Comparison of ENCODE assay signal across 25 mouse cellular contexts in genomic region chr6:16312915-16313314, GRCm38 (mm10).
DNase-seq lines count a peak whose midpoint lies in the region; ATAC-seq and TF ChIP-seq lines count a peak whose summit lies in the region.
"Had no signal": no experiment of that assay in that cellular context is flagged by ENCODE, and none has a peak within 500 bp of the region (broad histone marks: within the 10 kb centered on the region; RNA-seq: fewer than 3 reads in every experiment).

No protein-coding gene starts in this region.

- no peak overlapping the region for H3K4me2 ChIP-seq in kidney, embryonic 14.5 days (replicated peaks; ENCODE audit: low read depth, low read length)
- H3K4me2 ChIP-seq in limb, embryonic 14.5 days (replicated peaks; ENCODE audit: low read depth, low read length, severe bottlenecking) = no peak overlapping the region
- H3K4me2 ChIP-seq: embryonic facial prominence, embryonic 13.5 days; heart, embryonic 12.5 days; heart, embryonic 15.5 days; hindbrain, embryonic 13.5 days had no signal

- no peaks in the 10 kb centered on the region for H3K27me3 ChIP-seq in kidney, embryonic 14.5 days (ENCODE audit: control insufficient read depth, insufficient read depth, low read length)
- no peaks in the 10 kb centered on the region for H3K27me3 ChIP-seq in limb, embryonic 14.5 days (ENCODE audit: control insufficient read depth, insufficient read depth, low read length)
- H3K27me3 ChIP-seq in limb, embryonic 10.5 days (ENCODE audit: low read depth, poor library complexity, severe bottlenecking) = 0 out of 2 replicates have a peak, but pooled peaks cover 10% of the 10 kb centered on the region
- H3K27me3 ChIP-seq: heart, embryonic 12.5 days; heart, embryonic 15.5 days; hindbrain, embryonic 13.5 days had no signal

- H3K27ac ChIP-seq in kidney, embryonic 14.5 days (ENCODE audit: low read depth, low read length) = no peak overlapping the region
- H3K27ac ChIP-seq in limb, embryonic 14.5 days (replicated peaks; ENCODE audit: low read depth, low read length) = no peak overlapping the region
- no peak overlapping the region for H3K27ac ChIP-seq in limb, embryonic 10.5 days
- H3K27ac ChIP-seq: embryonic facial prominence, embryonic 13.5 days; heart, embryonic 15.5 days; hindbrain, embryonic 10.5 days; hindbrain, embryonic 13.5 days had no signal

- no peak for TF ChIP-seq CTCF in brain, embryonic 14.5 days (IDR thresholded peaks at IDR 0.05; ENCODE audit: borderline replicate concordance, extremely low read depth, insufficient read depth, insufficient read length)

- intact Hi-C loops in left cerebral cortex, postnatal 4 days (cut with DNase I) = loop anchor here (10.0 kb wide), 1 partner anchor 1418 kb away; no protein-coding TSS in a partner anchor

- H3K4me3 ChIP-seq in kidney, embryonic 14.5 days (ENCODE audit: low read length) = no peak overlapping the region
- H3K4me3 ChIP-seq in limb, embryonic 14.5 days (replicated peaks; ENCODE audit: low read length) = no peak overlapping the region
- no peak overlapping the region for H3K4me3 ChIP-seq in limb, embryonic 10.5 days
- H3K4me3 ChIP-seq: embryonic facial prominence, embryonic 13.5 days; heart, embryonic 12.5 days; heart, embryonic 15.5 days; hindbrain, embryonic 10.5 days; hindbrain, embryonic 13.5 days had no signal

- no peaks in the 10 kb centered on the region for H3K36me3 ChIP-seq in kidney, embryonic 14.5 days (ENCODE audit: control insufficient read depth, insufficient read depth, low read length)
- H3K36me3 ChIP-seq in limb, embryonic 14.5 days (ENCODE audit: control insufficient read depth, insufficient read depth, low read length) = no peaks in the 10 kb centered on the region
- H3K36me3 ChIP-seq in limb, embryonic 10.5 days = no peaks in the 10 kb centered on the region
- H3K36me3 ChIP-seq: embryonic facial prominence, embryonic 13.5 days; heart, embryonic 12.5 days; heart, embryonic 15.5 days; hindbrain, embryonic 10.5 days; hindbrain, embryonic 13.5 days had no signal

- H3K9ac ChIP-seq in kidney, embryonic 14.5 days (ENCODE audit: low read depth, low read length) = no peak overlapping the region
- no peak overlapping the region for H3K9ac ChIP-seq in limb, embryonic 14.5 days (ENCODE audit: low read depth, low read length, severe bottlenecking)
- H3K9ac ChIP-seq: embryonic facial prominence, embryonic 13.5 days; heart, embryonic 12.5 days; heart, embryonic 15.5 days; hindbrain, embryonic 13.5 days had no signal

- no peaks in the 10 kb centered on the region for H3K9me3 ChIP-seq in kidney, embryonic 14.5 days (ENCODE audit: control insufficient read depth, low read length)
- H3K9me3 ChIP-seq in limb, embryonic 14.5 days (ENCODE audit: control insufficient read depth, low read length) = no peaks in the 10 kb centered on the region
- no peaks in the 10 kb centered on the region for H3K9me3 ChIP-seq in limb, embryonic 10.5 days (replicated peaks)
- H3K9me3 ChIP-seq: embryonic facial prominence, embryonic 13.5 days; heart, embryonic 12.5 days; heart, embryonic 15.5 days; hindbrain, embryonic 10.5 days; hindbrain, embryonic 13.5 days had no signal

- ATAC-seq in kidney, embryonic 14.5 days (ENCODE audit: low FRiP score, low TSS enrichment) = peak; percentile 71; the same call in 1 of the 2 replicates
- ATAC-seq in limb, embryonic 14.5 days (ENCODE audit: low FRiP score, low read depth) = no peak
- ATAC-seq: activated CD4-positive, CD25-positive, alpha-beta regulatory T cell, adult 4 months; forebrain, embryonic 14.5 days; hindbrain, embryonic 16.5 days had no signal

- 44% methylated on average over 1 of the region's 1 CpGs for WGBS in kidney, embryonic 14.5 days
- 4% methylated on average over 1 of the region's 1 CpGs for WGBS in limb, embryonic 14.5 days
- 30% methylated on average over 1 of the region's 1 CpGs for WGBS in limb, embryonic 10.5 days

- 0 out of 2 replicates have a peak, but pooled peaks cover 4% of the 10 kb centered on the region for H3K4me1 ChIP-seq in kidney, embryonic 14.5 days (ENCODE audit: control insufficient read depth, insufficient read depth, low read length)
- H3K4me1 ChIP-seq in limb, embryonic 14.5 days (ENCODE audit: control insufficient read depth, insufficient read depth, low read length) = no peaks in the 10 kb centered on the region
- peaks cover 13% of the 10 kb centered on the region for H3K4me1 ChIP-seq in limb, embryonic 10.5 days
- H3K4me1 ChIP-seq: heart, embryonic 12.5 days; heart, embryonic 15.5 days had no signal

- TF ChIP-seq POLR2A in limb, embryonic 14.5 days (IDR thresholded peaks at IDR 0.05; ENCODE audit: borderline replicate concordance, extremely low read depth, insufficient read depth, insufficient read length) = no peak
- TF ChIP-seq POLR2A in brain, embryonic 14.5 days (IDR thresholded peaks at IDR 0.05; ENCODE audit: borderline replicate concordance, extremely low read depth, insufficient read depth, insufficient read length, poor library complexity, severe bottlenecking) = no peak

- DNase-seq in embryo, embryonic 10.5 days (ENCODE audit: low spot score) = peak; percentile 14
- no peak for DNase-seq in embryo, embryonic 10 days (ENCODE audit: low spot score)
- DNase-seq in kidney, postnatal 25 days = no peak
- DNase-seq in limb, embryonic 14.5 days (ENCODE audit: low spot score) = peak; percentile 30
- DNase-seq in limb, embryonic 10.5 days (ENCODE audit: low spot score) = no peak
- DNase-seq in brain, embryonic 14.5 days (ENCODE audit: low read depth) = peak; percentile 26
- no peak for DNase-seq in left cerebral cortex, postnatal 4 days
- DNase-seq: adrenal gland, adult 8-10 months; adrenal gland, postnatal 25 days; cerebellum, adult 18-20 months; cerebellum, adult 9-10 months; cerebellum, postnatal 14 days; gastrocnemius, postnatal 25 days; heart, adult 18-20 months; heart, postnatal 10 days; heart, postnatal 36 days had no signal

Comparison
In these comparisons a context has a peak if more than half of its experiments do, and no peak if none do; other contexts are left out.
1. DNase-seq: peak in embryo, embryonic 10.5 days (single experiment), limb, embryonic 14.5 days (single experiment) and brain, embryonic 14.5 days (single experiment); none in embryo, embryonic 10 days (single experiment), kidney, postnatal 25 days (0 of 2), limb, embryonic 10.5 days (single experiment) and left cerebral cortex, postnatal 4 days (single experiment).